Mouse (Mus musculus) megakaryocyte, embryonic 14.5 days (primary cell): ENCODE data around the gene Kctd21.

Experiments used
- FLI1 ChIP-seq: IDR thresholded peaks from 2 replicates; pipeline ENCODE4 v1.6.1; 2012; ENCODE audit warnings: low read length, inconsistent platforms, mixed read lengths
- GATA1 ChIP-seq: IDR thresholded peaks from 3 replicates; pipeline ENCODE4 v1.6.1; 2012; ENCODE audit warnings: mixed read lengths, low read length, inconsistent platforms, borderline replicate concordance

DNA sequence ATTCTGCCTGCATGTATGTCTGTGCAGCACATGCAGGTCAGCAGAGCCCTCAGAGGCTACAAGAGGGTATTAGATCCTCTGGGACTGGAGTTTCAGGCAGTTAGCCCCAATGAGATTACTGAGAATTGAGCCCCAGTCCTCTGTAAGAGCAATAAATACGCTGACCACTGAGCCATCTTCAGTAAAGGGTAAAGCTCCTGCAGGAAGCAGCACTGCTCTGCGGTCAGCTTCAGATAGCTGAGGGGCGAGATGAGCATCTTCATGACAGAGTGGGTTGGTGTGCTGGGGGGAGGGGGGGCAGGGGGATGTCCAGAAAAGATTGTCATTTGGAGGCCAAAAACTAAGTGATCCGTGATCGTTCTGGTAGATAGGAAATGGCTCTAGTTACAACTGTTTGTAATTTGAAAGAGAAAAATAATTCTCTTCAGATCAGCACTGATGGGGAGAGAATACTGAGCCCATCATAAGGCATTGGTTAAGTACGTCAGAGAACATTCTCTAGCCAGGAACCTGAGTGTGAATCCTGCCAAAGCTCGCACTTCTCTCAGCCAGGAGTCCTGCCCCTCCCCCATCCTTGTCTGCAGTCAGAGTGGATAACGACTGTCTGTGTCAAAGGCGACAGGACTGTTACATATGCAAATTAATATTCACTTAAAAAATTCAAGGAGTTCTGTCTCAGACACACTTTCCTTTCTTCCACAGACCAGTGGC is 14.1 kb downstream of the Kctd21 start:
- TF ChIP-seq GATA1 (no peak), FLI1 (no peak)
